19 mouse cellular contexts compared by ENCODE assay signal in genomic region chr15:96675055-96675454, GRCm38 (mm10). TPM values are rescaled to one million over a fixed set of nuclear protein-coding genes. Genes with fewer than 3 reads are reported as not detected.
DNase-seq lines count a peak whose midpoint lies in the region; TF ChIP-seq lines count a peak whose summit lies in the region.
"Had no signal": no experiment of that assay in that cellular context is flagged by ENCODE, and none has a peak within 500 bp of the region (broad histone marks: within the 10 kb centered on the region; RNA-seq: fewer than 3 reads in every experiment).

No protein-coding gene starts in this region.

- no peaks in the 10 kb centered on the region for H3K9me3 ChIP-seq in MEL (replicated peaks; ENCODE audit: insufficient read depth, low read length)
- H3K9me3 ChIP-seq: embryonic facial prominence, embryonic 13.5 days; forebrain, embryonic 12.5 days; G1E; heart, embryonic 13.5 days; hindbrain, embryonic 13.5 days had no signal

- no peak for TF ChIP-seq POLR2A in MEL (IDR thresholded peaks at IDR 0.05; ENCODE audit: control insufficient read depth in 1 of 2, insufficient read depth in 1 of 2, low read depth in 1 of 2, low read length in 2 of 2, poor library complexity in 1 of 2)

- no peak overlapping the region for H3K4me3 ChIP-seq in MEL (ENCODE audit: control insufficient read depth in 1 of 2, insufficient read depth in 1 of 2, low read depth in 2 of 2, low read length in 2 of 2)
- H3K4me3 ChIP-seq: embryonic facial prominence, embryonic 13.5 days; forebrain, embryonic 12.5 days; heart, embryonic 13.5 days; hindbrain, embryonic 13.5 days had no signal

- no peak for TF ChIP-seq CTCF in MEL (IDR thresholded peaks at IDR 0.05 in 2 of 3, conservative IDR thresholded peaks at IDR 0.05 in 1 of 3; ENCODE audit: control insufficient read depth in 1 of 3, insufficient read depth in 1 of 3, low read depth in 2 of 3, low read length in 3 of 3, poor library complexity in 1 of 3, severe bottlenecking in 1 of 3)

- intact Hi-C loops in heart, postnatal 25 days (cut with DNase I): no loop called here

- no peak for TF ChIP-seq EP300 in MEL (IDR thresholded peaks at IDR 0.05; ENCODE audit: low read depth in 1 of 2, low read length in 2 of 2)

- H3K27ac ChIP-seq in MEL (ENCODE audit: control insufficient read depth, low read depth, low read length): no peak overlapping the region
- H3K27ac ChIP-seq: embryonic facial prominence, embryonic 13.5 days; forebrain, embryonic 12.5 days; hindbrain, embryonic 13.5 days; hindbrain, postnatal 0 days had no signal

- peaks cover 26 to 31% of the 10 kb centered on the region in 2 experiments for H3K27me3 ChIP-seq in MEL (ENCODE audit: control insufficient read depth in 1 of 2, insufficient read depth in 2 of 2, low read length in 2 of 2)
- H3K27me3 ChIP-seq: embryonic facial prominence, embryonic 13.5 days; hindbrain, embryonic 13.5 days had no signal

- peak; percentile 82 for DNase-seq in heart, adult 11 months
- DNase-seq in heart, postnatal 25 days (ENCODE audit: low spot score): no peak
- peak; percentile 36 for DNase-seq in 416B (ENCODE audit: low read depth)
- peak; percentile 47 for DNase-seq in MEL (ENCODE audit: low read depth, low spot score)
- peak; percentile 38 for DNase-seq in testis, postnatal 10 days (ENCODE audit: low spot score)
- DNase-seq in gastrocnemius, postnatal 25 days: no peak
- no peak for DNase-seq in adipocyte (ENCODE audit: low spot score)
- DNase-seq in right cerebral cortex, postnatal 36 days (ENCODE audit: low spot score in 2 of 2): no peak
- DNase-seq: adrenal gland, adult 8-10 months; adrenal gland, postnatal 36 days; cerebellum, adult 2 months; cerebellum, postnatal 14 days; gastrocnemius, postnatal 14 days had no signal

- no peaks in the 10 kb centered on the region for H3K36me3 ChIP-seq in MEL (ENCODE audit: control insufficient read depth in 1 of 2, insufficient read depth in 2 of 2, low read length in 2 of 2)
- H3K36me3 ChIP-seq: embryonic facial prominence, embryonic 13.5 days; forebrain, embryonic 12.5 days; G1E; heart, embryonic 13.5 days; hindbrain, embryonic 13.5 days had no signal

- H3K4me1 ChIP-seq in MEL (ENCODE audit: control insufficient read depth in 1 of 2, insufficient read depth in 2 of 2, low read length in 2 of 2): no peaks in the 10 kb centered on the region
- H3K4me1 ChIP-seq: forebrain, embryonic 12.5 days; hindbrain, embryonic 13.5 days had no signal

- no peak for TF ChIP-seq RAD21 in MEL (IDR thresholded peaks at IDR 0.05; ENCODE audit: low read depth, low read length)

- no peak overlapping the region for H3K9ac ChIP-seq in MEL (ENCODE audit: control insufficient read depth, low read depth, low read length, poor library complexity, severe bottlenecking)
- H3K9ac ChIP-seq: embryonic facial prominence, embryonic 13.5 days; forebrain, embryonic 12.5 days; heart, embryonic 13.5 days; hindbrain, embryonic 13.5 days had no signal

- H3K79me2 ChIP-seq in MEL (ENCODE audit: control insufficient read depth, insufficient read depth, low read length, poor library complexity): no peaks in the 10 kb centered on the region

TF ChIP-seq in MEL, 35 proteins besides CTCF, POLR2A, EP300 and RAD21:
- TF ChIP-seq E2F4 (IDR thresholded peaks at IDR 0.05; ENCODE audit: borderline replicate concordance, low read depth, low read length): no peak
- TF ChIP-seq NELFE (IDR thresholded peaks at IDR 0.05; ENCODE audit: low read depth, low read length): no peak
- TF ChIP-seq MYC (IDR thresholded peaks at IDR 0.05; ENCODE audit: low read depth, low read length): no peak
- TF ChIP-seq TBP (IDR thresholded peaks at IDR 0.05; ENCODE audit: low read depth, low read length): no peak
- TF ChIP-seq GATA1 (IDR thresholded peaks at IDR 0.05; ENCODE audit: low read depth, low read length): no peak
- TF ChIP-seq ZKSCAN1 (IDR thresholded peaks at IDR 0.05; ENCODE audit: low read depth, low read length): no peak
- no peak for TF ChIP-seq ETS1 (IDR thresholded peaks at IDR 0.05; ENCODE audit: low read depth, low read length)
TF ChIP-seq in MEL: peak in this region for 0.

RNA-seq across cellular contexts. Expression of gene Slc38a2, which starts 24.5 kb away (rescaled TPM):
- 100 to 1,000 TPM; 230 to 253 TPM for total RNA-seq in heart, postnatal 25 days (2021)
- total RNA-seq in MEL (2012; rRNA removed): 80.6 and 150 TPM in 2 replicates
- 100 to 1,000 TPM; 177 to 590 TPM for polyA plus RNA-seq in MEL (2012; ENCODE audit: insufficient read depth in 1 of 2, insufficient read length in 2 of 2, low read depth in 1 of 2, low replicate concordance in 2 of 2, missing spikeins in 1 of 2)
- 100 to 1,000 TPM in 1 of 2 experiments, 10 to 100 TPM in 1; 73.8 to 112 TPM for total RNA-seq in gastrocnemius, postnatal 25 days (2021)

RNA-seq across cellular contexts. Expression of gene Slc38a1, which starts 32.3 kb away (rescaled TPM):
- total RNA-seq in heart, postnatal 25 days (2021): 10 to 100 TPM; 17.0 to 21.2 TPM
- not detected in 2 replicates for total RNA-seq in MEL (2012; rRNA removed)
- polyA plus RNA-seq in MEL (2012; ENCODE audit: insufficient read depth in 1 of 2, insufficient read length in 2 of 2, low read depth in 1 of 2, low replicate concordance in 2 of 2, missing spikeins in 1 of 2): under 1 TPM in 1 of 2 experiments, not detected in 1; 0.03 TPM
- total RNA-seq in gastrocnemius, postnatal 25 days (2021): 1 to 10 TPM; 1.4 to 2.2 TPM
- polyA plus RNA-seq: G1E had no signal

Comparison
In these comparisons a context has a peak if more than half of its experiments do, and no peak if none do; other contexts are left out.
1. DNase-seq: peak in heart, adult 11 months (single experiment), 416B (single experiment), MEL (single experiment) and testis, postnatal 10 days (single experiment); none in heart, postnatal 25 days (single experiment), gastrocnemius, postnatal 25 days (single experiment), adipocyte (single experiment) and right cerebral cortex, postnatal 36 days (0 of 2).
2. RNA of gene Slc38a1, which starts 32.3 kb away (total RNA-seq): 17.0 to 21.2 TPM in heart, postnatal 25 days; 1.4 to 2.2 TPM in gastrocnemius, postnatal 25 days and not detected in MEL; every median in the first group is over 4 times any median in the second.